Mouse (Mus musculus) heart, postnatal 14 days (tissue): ENCODE data around the gene Ggact. TPM values are rescaled to one million over a fixed set of nuclear protein-coding genes. Genes with fewer than 3 reads are reported as not detected.

ENCODE experiments used
- DNase-seq, 2 experiments: peaks; one replicate each; pipeline ENCODE4 v3.0.0; 2021 to 2022
- intact Hi-C: fragments of 180-260 bp; cut with DNase I; formaldehyde crosslinking; loops from one replicate; pipeline ENCODE4 v1.15.1; 2025
- total RNA-seq, 2 experiments: library from RNA; stranded (reverse); gene quantifications; 2 replicates each; pipeline ENCODE4 v1.2.3; 2021

The Ggact gene
- total RNA-seq, 2 experiments from 2014 or later = 22.5 to 25.0 TPM

- peak; percentile 33 to 37 for DNase-seq
- intact Hi-C loops = no loop called here
Measured at GRCm38 (mm10) chr14:122902136-122902535, 11.4 kb downstream of the Ggact start.

DNA sequence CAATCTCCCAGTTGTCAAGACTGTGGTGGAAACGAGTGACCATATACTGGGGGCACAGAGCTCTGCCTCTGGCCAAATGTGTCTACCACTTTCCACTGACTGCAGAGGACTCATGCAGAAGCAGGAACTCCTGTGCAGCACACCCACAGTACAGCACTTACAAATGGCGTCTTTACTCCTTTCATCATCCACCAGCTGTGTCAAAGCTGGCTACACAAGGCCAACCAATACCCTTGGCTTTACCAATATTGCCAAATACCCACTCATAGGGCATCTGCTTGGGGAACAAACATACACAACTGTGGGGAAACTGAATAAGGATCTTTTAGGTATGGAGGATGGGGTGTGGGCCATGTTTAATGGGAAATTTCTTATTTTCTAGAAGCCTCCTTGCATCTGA lies 11.8 kb downstream of the Ggact start:
- no peak for DNase-seq
- intact Hi-C loops = no loop called here

GRCm38 (mm10) chr14:122901177-122901576 lies 12.4 kb downstream of the Ggact start:
- DNase-seq = no peak
- intact Hi-C loops = no loop called here

- DNase-seq = no peak
- intact Hi-C loops = no loop called here
Measured at GRCm38 (mm10) chr14:122900679-122901078, 12.9 kb downstream of the Ggact start.

GRCm38 (mm10) chr14:122898550-122898949 lies 15.0 kb downstream of the Ggact start:
- intact Hi-C loops = no loop called here

DNA sequence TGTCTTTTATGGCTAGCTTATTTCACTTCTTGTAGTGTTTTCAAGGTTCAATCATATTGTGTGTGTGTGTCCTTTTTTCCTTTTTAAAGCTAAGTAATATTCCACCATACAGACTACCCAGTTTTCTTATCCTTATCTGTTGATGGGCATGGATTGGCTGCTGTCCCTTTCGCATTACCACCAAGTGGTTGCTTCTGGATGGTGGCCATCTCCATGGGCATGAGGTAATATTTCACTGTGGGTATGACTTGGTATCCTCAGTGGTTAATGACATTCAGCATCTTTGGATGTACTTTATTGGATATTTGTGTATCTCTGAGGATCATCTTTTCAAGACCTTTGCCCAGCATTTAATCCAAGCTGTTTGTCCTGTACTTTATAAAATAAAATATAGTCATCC lies 17.5 kb downstream of the Ggact start:
- no peak for DNase-seq
- intact Hi-C loops = no loop called here

More at GRCm38 (mm10) chr14:122898550-122898949, 15.0 kb downstream of the Ggact start:
- DNase-seq = no peak

DNA sequence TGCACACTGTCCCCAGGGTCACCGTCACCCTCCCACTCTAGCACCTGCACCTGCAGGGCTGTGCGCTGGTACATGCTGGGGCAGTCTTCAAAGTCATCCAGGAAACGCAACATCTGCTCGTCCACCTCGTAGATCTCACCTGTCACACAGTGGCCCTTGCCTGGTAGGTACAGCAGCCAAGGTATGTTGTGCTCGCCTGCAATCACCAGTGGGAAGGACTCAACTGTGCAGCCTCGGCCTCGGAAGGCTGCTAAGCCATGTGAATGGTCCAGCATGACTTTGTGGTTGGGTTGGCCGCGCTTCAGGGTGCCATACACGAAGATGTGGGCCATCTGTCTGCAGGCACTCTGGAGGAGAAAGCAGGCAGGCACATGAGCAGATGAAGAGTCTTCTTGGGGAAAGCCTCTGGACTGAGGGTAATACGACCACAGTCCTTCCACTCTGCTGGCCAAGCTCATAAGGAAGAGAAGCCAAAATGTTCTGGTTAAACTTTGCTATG lies 22.0 kb downstream of the Ggact start:
- intact Hi-C loops = no loop called here
- no peak for DNase-seq

GRCm38 (mm10) chr14:122888480-122888872 lies 25.1 kb downstream of the Ggact start:
- no peak for DNase-seq

GRCm38 (mm10) chr14:122887702-122888479 lies 25.7 kb downstream of the Ggact start:
- intact Hi-C loops = no loop called here
- DNase-seq = no peak

More at GRCm38 (mm10) chr14:122888480-122888872, 25.1 kb downstream of the Ggact start:
- intact Hi-C loops = no loop called here

- intact Hi-C loops = no loop called here
- DNase-seq = no peak
Measured at GRCm38 (mm10) chr14:122887278-122887677, 26.3 kb downstream of the Ggact start.

DNA sequence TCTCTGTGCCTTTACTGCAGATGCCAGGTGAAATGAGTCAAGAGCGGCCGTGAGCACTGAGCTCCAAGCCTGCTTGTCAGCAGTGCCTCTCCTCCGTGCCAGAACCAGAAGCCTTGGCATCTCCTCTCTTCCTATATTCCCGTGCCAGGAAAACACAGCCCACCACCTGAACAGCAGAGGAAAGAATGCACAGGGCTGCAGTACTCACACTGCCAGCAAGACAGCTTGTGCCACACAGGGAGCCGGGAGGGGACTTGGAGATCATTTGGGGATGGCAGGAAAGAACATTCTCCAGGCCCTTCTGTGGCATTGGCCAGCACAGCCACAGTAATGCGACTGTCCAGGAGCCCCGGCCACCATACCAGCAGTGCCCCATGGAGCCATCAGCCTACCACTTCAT lies 27.7 kb downstream of the Ggact start:
- intact Hi-C loops = no loop called here
- DNase-seq = no peak

DNA sequence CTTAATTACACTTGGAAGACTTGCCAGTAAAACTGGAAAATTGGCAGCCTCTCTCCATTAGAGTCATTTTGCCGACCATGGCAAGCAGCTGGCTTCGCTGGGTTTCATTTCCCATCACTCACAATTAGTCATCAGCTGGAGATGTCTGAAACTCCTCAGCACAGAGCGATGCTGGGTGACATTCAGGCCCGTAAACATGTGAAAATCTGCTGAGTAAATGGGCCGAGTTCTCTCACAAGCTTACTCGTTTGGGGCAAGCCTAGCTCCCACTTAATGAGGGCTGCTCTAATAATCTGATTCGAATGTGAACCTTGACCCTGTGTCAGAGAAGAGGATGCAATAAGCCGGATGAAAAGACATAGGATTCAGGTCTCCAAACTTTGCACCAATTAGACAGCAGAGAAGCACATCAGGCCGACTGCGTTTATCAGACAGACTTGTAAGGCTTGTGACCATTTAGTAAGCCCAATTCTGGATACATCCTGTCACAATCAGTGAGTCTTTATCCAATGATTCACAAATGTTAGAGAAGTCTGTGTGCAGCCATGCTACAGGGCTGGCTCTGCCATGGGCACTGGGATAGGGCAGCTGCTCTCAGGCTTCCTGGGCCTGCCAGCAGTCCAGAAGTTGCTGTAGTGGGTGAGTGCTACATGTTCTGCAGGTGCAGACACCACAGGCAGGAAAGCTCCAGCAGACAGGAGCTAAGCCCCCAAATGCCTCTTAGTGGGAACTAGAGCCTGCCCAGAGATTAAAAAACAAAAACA lies 29.6 kb downstream of the Ggact start:
- intact Hi-C loops = no loop called here

DNA sequence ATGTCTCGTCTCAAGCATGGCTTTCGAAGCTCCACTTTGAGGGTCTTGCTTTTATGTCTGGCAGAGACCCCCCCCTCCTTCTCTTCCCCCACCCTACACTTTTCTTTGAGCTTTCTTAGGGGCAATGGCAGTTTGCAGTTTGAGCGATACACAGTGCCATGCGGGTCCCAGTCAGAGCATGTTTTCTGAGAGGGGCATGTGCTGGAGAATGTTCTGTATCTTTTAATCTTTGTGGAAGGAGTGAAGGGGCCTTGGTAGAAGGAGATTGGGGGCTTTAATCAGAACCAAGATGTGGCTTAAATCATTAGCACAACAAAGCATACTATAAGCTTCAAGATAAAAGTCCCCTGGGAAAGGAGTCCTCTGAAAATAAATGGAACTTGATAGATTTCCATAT lies 30.1 kb downstream of the Ggact start:
- DNase-seq = no peak
- intact Hi-C loops = no loop called here

More for the DNA sequence above, 29.6 kb downstream of the Ggact start:
- DNase-seq = no peak

DNA sequence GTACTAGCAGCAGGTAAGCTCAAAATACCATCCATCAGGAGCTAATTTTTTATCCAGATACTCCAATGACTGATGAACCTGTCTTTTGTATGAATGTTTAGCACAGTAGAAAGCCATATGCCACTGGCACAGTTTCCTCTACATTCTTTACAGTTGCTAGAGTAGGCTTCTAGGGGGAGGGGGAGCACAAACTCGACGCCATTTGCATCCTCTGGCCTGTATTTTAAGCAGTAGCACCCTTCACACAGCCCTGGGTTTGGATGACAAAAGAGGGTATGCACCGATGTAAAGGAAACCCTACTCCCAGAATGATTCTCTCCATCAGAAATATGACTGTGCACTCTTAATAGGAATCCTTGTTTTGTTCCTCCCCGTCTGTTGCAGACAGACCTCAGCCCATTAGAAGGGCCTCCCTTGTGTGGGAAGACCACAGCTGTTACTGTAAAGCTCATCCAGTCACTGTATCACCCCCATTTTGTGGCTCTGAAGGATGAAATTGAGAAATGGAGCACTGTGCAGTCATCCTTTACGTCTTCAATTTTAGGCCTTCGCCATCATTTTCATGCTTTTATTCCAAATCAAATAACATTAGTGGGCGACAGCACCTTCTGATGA lies 30.7 kb downstream of the Ggact start:
- intact Hi-C loops = no loop called here

DNA sequence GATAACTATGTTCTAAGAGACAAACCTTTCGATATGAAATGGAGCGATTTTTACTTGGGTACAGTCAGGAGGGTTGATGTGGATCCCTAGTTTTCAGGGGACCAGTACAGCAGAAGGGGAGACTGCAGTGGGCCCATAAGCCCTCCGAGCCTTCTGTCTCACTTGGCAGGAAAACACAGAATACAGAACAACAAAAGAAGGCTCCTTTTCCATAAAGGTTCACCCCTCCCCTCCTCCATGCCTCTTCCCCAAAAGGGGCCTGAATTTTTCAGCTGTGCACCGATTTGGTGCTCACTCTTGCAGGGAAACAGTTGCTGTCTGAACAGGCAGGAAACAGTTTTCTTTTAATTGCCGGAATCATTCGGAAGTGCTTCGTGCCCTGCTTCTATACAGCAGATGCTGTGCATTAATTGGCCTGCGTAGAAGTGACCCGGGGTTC lies 31.3 kb downstream of the Ggact start:
- intact Hi-C loops = no loop called here
- no peak for DNase-seq

More for the DNA sequence above, 30.7 kb downstream of the Ggact start:
- no peak for DNase-seq

DNA sequence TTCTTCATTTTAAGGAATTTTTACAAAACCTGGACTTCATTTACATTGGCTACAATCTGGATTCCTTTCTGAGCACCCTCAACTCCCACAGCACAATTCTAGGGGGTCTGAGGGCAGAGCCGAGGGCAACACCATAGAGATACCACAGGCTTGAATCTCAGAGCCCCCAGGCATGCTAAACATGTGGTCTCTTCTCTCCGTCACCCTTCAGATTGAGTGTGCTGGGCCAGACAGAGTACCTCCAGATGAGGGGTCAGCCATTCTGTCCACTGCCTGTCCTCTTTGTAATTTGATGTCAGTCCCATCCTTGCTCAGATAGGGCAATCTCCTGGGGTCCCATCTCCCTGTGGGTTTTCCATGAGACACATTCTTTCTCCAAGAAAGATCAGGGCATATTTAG lies 31.9 kb downstream of the Ggact start:
- no peak for DNase-seq
- intact Hi-C loops = no loop called here

GRCm38 (mm10) chr14:122880291-122880690 lies 33.3 kb downstream of the Ggact start:
- intact Hi-C loops = no loop called here
- DNase-seq = no peak

GRCm38 (mm10) chr14:122877787-122878186 lies 35.8 kb downstream of the Ggact start:
- intact Hi-C loops = loop anchor here (5.0 to 10.0 kb wide), 3 partner anchors 243 to 683 kb away; no protein-coding TSS in a partner anchor
- DNase-seq = no peak

DNA sequence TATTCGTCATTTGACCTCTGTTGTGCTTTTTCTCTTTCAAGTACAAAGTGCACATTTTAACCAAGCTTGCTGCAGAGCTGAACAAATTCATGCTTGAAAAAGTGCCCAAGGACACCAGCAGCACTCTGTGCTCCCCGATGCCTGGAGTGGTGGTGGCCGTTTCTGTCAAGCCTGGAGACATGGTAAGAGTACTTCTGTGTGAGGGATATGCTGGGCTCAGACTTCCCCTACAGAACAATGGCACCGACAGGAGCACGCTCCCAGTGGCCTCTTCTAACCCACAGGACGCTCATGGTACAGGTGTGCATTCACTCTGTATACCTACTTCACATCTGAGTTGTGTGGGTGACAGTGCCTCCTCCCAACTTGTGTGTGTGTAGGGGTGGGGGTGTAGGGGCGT lies 36.8 kb downstream of the Ggact start:
- intact Hi-C loops = loop anchor here (1.0 to 10.0 kb wide), 4 partner anchors 242 to 682 kb away; no protein-coding TSS in a partner anchor

GRCm38 (mm10) chr14:122876163-122876562 lies 37.4 kb downstream of the Ggact start:
- DNase-seq = peak; percentile 69 to 82
- intact Hi-C loops = loop anchor here (1.0 to 10.0 kb wide), 4 partner anchors 241 to 681 kb away; no protein-coding TSS in a partner anchor

More for the DNA sequence above, 36.8 kb downstream of the Ggact start:
- DNase-seq = no peak

DNA sequence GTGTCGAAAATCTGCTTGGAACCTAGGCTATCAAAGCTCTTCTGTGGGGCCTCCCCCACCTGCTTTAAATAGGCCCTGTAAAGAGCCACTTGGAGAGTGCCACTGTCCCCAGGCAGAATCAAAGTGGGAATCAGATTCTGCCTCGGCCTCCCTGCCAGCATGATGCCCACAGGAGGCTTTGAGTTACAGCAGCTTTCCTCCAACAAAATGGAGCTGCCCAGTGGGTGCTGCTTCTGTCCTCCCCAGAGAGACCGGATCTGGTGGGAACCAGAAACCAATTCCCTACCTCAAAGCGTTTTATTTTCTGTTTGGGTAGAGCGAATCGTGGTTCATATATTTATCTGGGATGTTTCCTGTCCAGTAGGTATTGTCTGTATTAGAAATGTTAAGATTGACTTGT lies 37.9 kb downstream of the Ggact start:
- no peak for DNase-seq
- intact Hi-C loops = loop anchor here (1.0 to 10.0 kb wide), 4 partner anchors 241 to 681 kb away; no protein-coding TSS in a partner anchor
